9 mouse cellular contexts compared by ENCODE assay signal in genomic region chr1:90838221-90838620, GRCm38 (mm10). TPM values are rescaled to one million over a fixed set of nuclear protein-coding genes. Genes with fewer than 3 reads are reported as not detected.
DNase-seq lines count a peak whose midpoint lies in the region; ATAC-seq and TF ChIP-seq lines count a peak whose summit lies in the region.
"Had no signal": no experiment of that assay in that cellular context is flagged by ENCODE, and none has a peak within 500 bp of the region (broad histone marks: within the 10 kb centered on the region; RNA-seq: fewer than 3 reads in every experiment).

No protein-coding gene starts in this region.

- H3K79me2 ChIP-seq in liver, adult 2 months (ENCODE audit: control insufficient read depth, insufficient read depth, low read length) = no peaks in the 10 kb centered on the region

- TF ChIP-seq EP300 in liver, postnatal 0 days (IDR thresholded peaks at IDR 0.05; ENCODE audit: low read depth) = no peak

- H3K36me3 ChIP-seq in liver, adult 2 months (ENCODE audit: control insufficient read depth, insufficient read depth, low read length) = no peaks in the 10 kb centered on the region
- no peaks in the 10 kb centered on the region for H3K36me3 ChIP-seq in liver, postnatal 0 days (replicated peaks; ENCODE audit: insufficient read depth, low read length)
- H3K36me3 ChIP-seq in kidney, postnatal 0 days (ENCODE audit: insufficient read depth, low read length) = no peaks in the 10 kb centered on the region
- no peaks in the 10 kb centered on the region for H3K36me3 ChIP-seq in limb, embryonic 15.5 days
- no peaks in the 10 kb centered on the region for H3K36me3 ChIP-seq in hindbrain, embryonic 12.5 days
- H3K36me3 ChIP-seq: liver, embryonic 13.5 days had no signal

- ATAC-seq in liver, postnatal 0 days = no peak
- no peak for ATAC-seq in kidney, postnatal 0 days (replicated peaks; ENCODE audit: low FRiP score, low read depth)
- peak; percentile 48 for ATAC-seq in limb, embryonic 15.5 days (ENCODE audit: insufficient number of reproducible peaks, low FRiP score, low TSS enrichment, low read depth)
- ATAC-seq in hindbrain, embryonic 12.5 days (ENCODE audit: low FRiP score) = no peak

- H3K9ac ChIP-seq in liver, adult 2 months (ENCODE audit: low read depth, low read length) = no peak overlapping the region
- H3K9ac ChIP-seq in liver, postnatal 0 days (replicated peaks) = no peak overlapping the region
- no peak overlapping the region for H3K9ac ChIP-seq in kidney, postnatal 0 days (ENCODE audit: low read depth, low read length)
- H3K9ac ChIP-seq in limb, embryonic 15.5 days = no peak overlapping the region
- no peak overlapping the region for H3K9ac ChIP-seq in hindbrain, embryonic 12.5 days
- H3K9ac ChIP-seq: liver, embryonic 13.5 days had no signal

- no peak for TF ChIP-seq POLR2A in liver, adult 2 months (IDR thresholded peaks at IDR 0.05; ENCODE audit: extremely low read depth, insufficient read depth, low read length)

- no peaks in the 10 kb centered on the region for H3K4me1 ChIP-seq in liver, adult 2 months (ENCODE audit: control insufficient read depth, insufficient read depth, low read length)
- H3K4me1 ChIP-seq in liver, postnatal 0 days (ENCODE audit: insufficient read depth) = no peaks in the 10 kb centered on the region
- H3K4me1 ChIP-seq in kidney, postnatal 0 days (replicated peaks; ENCODE audit: insufficient read depth, low read length) = no peaks in the 10 kb centered on the region
- H3K4me1 ChIP-seq in limb, embryonic 15.5 days = peaks cover 80% of the 10 kb centered on the region
- no peaks in the 10 kb centered on the region for H3K4me1 ChIP-seq in hindbrain, embryonic 12.5 days
- H3K4me1 ChIP-seq: liver, embryonic 13.5 days had no signal

- peak; percentile 7 for DNase-seq in liver, adult 2 months (ENCODE audit: extremely low read depth, low read depth, low spot score)
- DNase-seq in liver, postnatal 0 days = no peak
- peak; percentile 72 for DNase-seq in gastrocnemius, adult 18-20 months (ENCODE audit: low spot score)
- peak; percentile 6 for DNase-seq in kidney, postnatal 0 days (ENCODE audit: low spot score)
- DNase-seq in spleen, adult 12 weeks (ENCODE audit: low spot score) = no peak
- no peak for DNase-seq in cerebellum, adult 11 months
- DNase-seq: liver, embryonic 13.5 days had no signal

- TF ChIP-seq CTCF in liver, adult 2 months (IDR thresholded peaks at IDR 0.05; ENCODE audit: low read depth, low read length) = no peak
- TF ChIP-seq CTCF in liver, postnatal 0 days (IDR thresholded peaks at IDR 0.05; ENCODE audit: low read depth) = no peak
- TF ChIP-seq CTCF in kidney, postnatal 0 days (IDR thresholded peaks at IDR 0.05; ENCODE audit: low read depth) = no peak

- no peak overlapping the region for H3K4me2 ChIP-seq in liver, postnatal 0 days (ENCODE audit: low read depth, low read length)
- H3K4me2 ChIP-seq in kidney, postnatal 0 days (ENCODE audit: low read length) = no peak overlapping the region
- peak overlapping the region; percentile 67 for H3K4me2 ChIP-seq in limb, embryonic 15.5 days
- no peak overlapping the region for H3K4me2 ChIP-seq in hindbrain, embryonic 12.5 days (replicated peaks)
- H3K4me2 ChIP-seq: liver, embryonic 13.5 days had no signal

- H3K9me3 ChIP-seq in liver, postnatal 0 days (ENCODE audit: low read length) = no peaks in the 10 kb centered on the region
- no peaks in the 10 kb centered on the region for H3K9me3 ChIP-seq in kidney, postnatal 0 days (replicated peaks; ENCODE audit: low read length)
- no peaks in the 10 kb centered on the region for H3K9me3 ChIP-seq in limb, embryonic 15.5 days
- H3K9me3 ChIP-seq in hindbrain, embryonic 12.5 days (replicated peaks) = no peaks in the 10 kb centered on the region
- H3K9me3 ChIP-seq: liver, embryonic 13.5 days had no signal

- no peak overlapping the region for H3K4me3 ChIP-seq in liver, adult 2 months (ENCODE audit: insufficient read depth, low read depth, low read length)
- H3K4me3 ChIP-seq in liver, postnatal 0 days (ENCODE audit: low read depth, low read length) = no peak overlapping the region
- no peak overlapping the region for H3K4me3 ChIP-seq in kidney, postnatal 0 days (replicated peaks; ENCODE audit: low read depth, low read length)
- peak overlapping the region; percentile 15 for H3K4me3 ChIP-seq in limb, embryonic 15.5 days
- no peak overlapping the region for H3K4me3 ChIP-seq in hindbrain, embryonic 12.5 days
- H3K4me3 ChIP-seq: liver, embryonic 13.5 days had no signal

- WGBS in liver, adult 2 months = 72% methylated on average over 12 of the region's 12 CpGs
- WGBS in liver, postnatal 0 days (ENCODE audit: insufficient replicate concordance) = 63% methylated on average over 12 of the region's 12 CpGs
- 50% methylated on average over 12 of the region's 12 CpGs for WGBS in kidney, postnatal 0 days
- 17% methylated on average over 12 of the region's 12 CpGs for WGBS in limb, embryonic 15.5 days
- 74% methylated on average over 12 of the region's 12 CpGs for WGBS in hindbrain, embryonic 12.5 days

- H3K27ac ChIP-seq in liver, adult 2 months (replicated peaks; ENCODE audit: insufficient read depth, low read depth, low read length) = no peak overlapping the region
- no peak overlapping the region for H3K27ac ChIP-seq in liver, postnatal 0 days (ENCODE audit: low read depth)
- no peak overlapping the region for H3K27ac ChIP-seq in kidney, postnatal 0 days
- H3K27ac ChIP-seq in limb, embryonic 15.5 days = peak overlapping the region; percentile 91
- no peak overlapping the region for H3K27ac ChIP-seq in hindbrain, embryonic 12.5 days
- H3K27ac ChIP-seq: liver, embryonic 13.5 days had no signal

- H3K27me3 ChIP-seq in liver, adult 2 months (ENCODE audit: control insufficient read depth, insufficient read depth, low read length) = no peaks in the 10 kb centered on the region
- H3K27me3 ChIP-seq in liver, postnatal 0 days (ENCODE audit: insufficient read depth, low read length) = 0 out of 2 replicates have a peak, but pooled peaks cover 4% of the 10 kb centered on the region
- H3K27me3 ChIP-seq in kidney, postnatal 0 days (ENCODE audit: insufficient read depth, low read length) = no peaks in the 10 kb centered on the region
- no peaks in the 10 kb centered on the region; the same call in 1 of the 2 replicates for H3K27me3 ChIP-seq in limb, embryonic 15.5 days
- no peaks in the 10 kb centered on the region for H3K27me3 ChIP-seq in hindbrain, embryonic 12.5 days
- H3K27me3 ChIP-seq: liver, embryonic 13.5 days had no signal

RNA-seq across cellular contexts. Expression of gene Col6a3, which starts 5.5 kb away (rescaled TPM):
- total RNA-seq in liver, adult 2 months (2014; rRNA removed) = 5.5 and 9.9 TPM in 2 replicates
- polyA plus RNA-seq in liver, adult 2 months (2012; rRNA removed) = 1.6 and 2.1 TPM in 2 replicates
- 3.7 and 5.2 TPM in 2 replicates for polyA plus RNA-seq in liver, postnatal 0 days (2015; fragmentation: Nextera tagmentation; extraction: Ambion mirVana)
- 10 to 100 TPM; 24.8 to 30.5 TPM for total RNA-seq in gastrocnemius, adult 18-20 months (2021)
- 19.9 and 24.3 TPM in 2 replicates for polyA plus RNA-seq in kidney, postnatal 0 days (2015; fragmentation: Nextera tagmentation; extraction: Ambion mirVana)
- 183 and 219 TPM in 2 replicates for polyA plus RNA-seq in limb, embryonic 15.5 days (2015; fragmentation: Nextera tagmentation; extraction: Ambion mirVana)
- 22.6 and 32.1 TPM in 2 replicates for polyA plus RNA-seq in hindbrain, embryonic 12.5 days (2016; fragmentation: Nextera tagmentation; extraction: Ambion mirVana)

Comparison
In these comparisons a context has a peak if more than half of its experiments do, and no peak if none do; other contexts are left out.
1. DNase-seq: peak in liver, adult 2 months (single experiment), gastrocnemius, adult 18-20 months (single experiment) and kidney, postnatal 0 days (single experiment); none in liver, postnatal 0 days (single experiment), spleen, adult 12 weeks (single experiment) and cerebellum, adult 11 months (single experiment).